Mouse (Mus musculus): ENCODE results near the gene Olfr828. TPM values are rescaled to one million over a fixed set of nuclear protein-coding genes. Genes with fewer than 3 reads are reported as not detected.

Gene Olfr828
- not detected in 2 replicates for polyA plus RNA-seq (2015; fragmentation: Nextera tagmentation; extraction: Ambion mirVana)

DNA sequence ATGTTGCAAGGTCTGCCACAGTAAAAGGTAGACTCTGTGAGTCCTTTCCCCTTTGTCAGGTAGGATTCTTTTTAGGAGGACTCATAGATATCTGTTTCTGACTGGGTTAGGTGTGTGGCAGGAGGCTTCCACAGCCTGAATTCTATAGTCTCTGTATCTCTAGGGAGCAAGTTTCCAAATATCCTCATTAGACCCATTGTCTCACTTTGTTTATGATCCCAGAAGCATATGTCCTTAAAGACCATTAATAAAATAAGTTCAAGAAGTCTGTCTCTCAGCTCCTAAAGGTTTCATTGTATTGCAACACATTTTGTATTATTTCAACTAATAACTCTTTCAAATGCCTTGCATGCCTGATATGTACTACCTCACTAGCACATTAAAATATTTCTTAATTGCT is at the start of gene Olfr828:
Olfr828 (minus strand) TSS at position 101 of the 400 bp plus-strand sequence.
- H3K27ac ChIP-seq (ENCODE audit: low read length): no peak within 1 kb of the TSS
- H3K9me3 ChIP-seq (ENCODE audit: control insufficient read depth, low read length): no peaks in the 10 kb centered on the region
- ATAC-seq: no peak

GRCm38 (mm10) chr9:18854633-18855032 is 35.3 kb upstream of the Olfr828 start, which contains the start of gene Olfr829:
TSS of gene Olfr829 (plus strand) at chr9:18854933.
- Histone ChIP-seq H3K4me2 (ENCODE audit: low read length) (no peak within 1 kb of the TSS), H3K4me3 (replicated peaks; ENCODE audit: low read length) (no peak within 1 kb of the TSS), H3K4me1 (replicated peaks; ENCODE audit: control insufficient read depth, insufficient read depth, low read length) (no peaks in the 10 kb centered on the region), H3K9me3 (ENCODE audit: control insufficient read depth, low read length) (peaks cover 2% of the 10 kb centered on the region; the same call in 1 of the 2 replicates), H3K27ac (ENCODE audit: low read length) (no peak within 1 kb of the TSS), H3K9ac (replicated peaks; ENCODE audit: low read depth, low read length) (no peak within 1 kb of the TSS), H3K27me3 (replicated peaks; ENCODE audit: control insufficient read depth, insufficient read depth, low read length) (no peaks in the 10 kb centered on the region), H3K36me3 (ENCODE audit: control insufficient read depth, insufficient read depth) (no peaks in the 10 kb centered on the region)
- WGBS: 76% methylated on average over 1 of the region's 1 CpGs
- ATAC-seq: no peak

More for the DNA sequence above, at the start of gene Olfr828:
- Histone ChIP-seq H3K4me1 (replicated peaks; ENCODE audit: control insufficient read depth, insufficient read depth, low read length) (no peaks in the 10 kb centered on the region), H3K27me3 (replicated peaks; ENCODE audit: control insufficient read depth, insufficient read depth, low read length) (no peaks in the 10 kb centered on the region), H3K9ac (replicated peaks; ENCODE audit: low read depth, low read length) (no peak within 1 kb of the TSS), H3K36me3 (ENCODE audit: control insufficient read depth, insufficient read depth) (no peaks in the 10 kb centered on the region), H3K4me2 (ENCODE audit: low read length) (no peak within 1 kb of the TSS), H3K4me3 (replicated peaks; ENCODE audit: low read length) (no peak within 1 kb of the TSS)

DNA sequence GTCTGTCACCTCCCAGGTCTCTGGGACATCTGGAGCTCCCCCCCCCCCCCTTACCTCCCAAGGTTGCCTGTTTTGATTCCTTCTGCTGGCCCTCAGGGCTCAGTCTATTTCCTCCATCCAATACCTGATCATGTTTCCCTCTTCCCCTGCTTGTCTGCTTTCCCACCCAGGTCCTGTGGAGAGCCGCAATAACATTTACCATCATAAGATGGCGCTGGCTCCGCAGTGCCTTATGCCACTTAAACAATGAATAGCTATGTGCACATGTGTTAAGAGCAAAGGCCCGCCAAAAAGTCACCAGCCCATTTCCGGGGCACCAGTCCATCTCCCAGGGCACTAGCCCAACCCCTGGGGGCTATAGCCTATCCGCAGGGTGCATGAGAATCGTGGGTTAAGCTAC is 34.0 kb downstream of the Olfr828 start:
- no peaks in the 10 kb centered on the region for H3K9me3 ChIP-seq (ENCODE audit: control insufficient read depth, low read length)
- 47% methylated on average over 7 of the region's 7 CpGs for WGBS
- H3K9ac ChIP-seq (replicated peaks; ENCODE audit: low read depth, low read length): no peak overlapping the region
- H3K27ac ChIP-seq (ENCODE audit: low read length): no peak overlapping the region
- H3K4me3 ChIP-seq (replicated peaks; ENCODE audit: low read length): no peak overlapping the region
- H3K4me2 ChIP-seq (ENCODE audit: low read length): no peak overlapping the region
- ATAC-seq: no peak
- no peaks in the 10 kb centered on the region for H3K27me3 ChIP-seq (replicated peaks; ENCODE audit: control insufficient read depth, insufficient read depth, low read length)
- no peaks in the 10 kb centered on the region for H3K36me3 ChIP-seq (ENCODE audit: control insufficient read depth, insufficient read depth)
- no peaks in the 10 kb centered on the region for H3K4me1 ChIP-seq (replicated peaks; ENCODE audit: control insufficient read depth, insufficient read depth, low read length)

DNA sequence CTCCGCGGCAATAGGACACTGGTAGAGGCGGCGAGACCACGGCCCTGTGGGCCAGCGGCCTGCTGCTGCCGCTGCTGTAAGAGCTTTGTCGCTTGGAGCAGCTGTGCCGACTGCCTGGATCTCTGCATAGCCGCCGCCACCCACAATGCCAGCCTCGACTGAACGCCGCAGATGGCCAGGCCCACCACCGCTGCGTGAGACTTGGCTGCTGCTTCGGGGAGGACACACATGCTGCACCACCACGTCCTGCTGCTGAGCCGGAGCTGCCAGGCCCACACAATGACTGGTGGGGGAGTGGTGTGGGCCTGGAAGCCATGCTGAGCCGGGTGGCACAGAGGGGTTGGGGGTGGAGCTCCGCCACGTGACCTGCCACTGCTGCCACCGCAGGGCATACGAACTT is 39.9 kb downstream of the Olfr828 start:
- H3K4me2 ChIP-seq (ENCODE audit: low read length): no peak overlapping the region
- no peaks in the 10 kb centered on the region for H3K36me3 ChIP-seq (ENCODE audit: control insufficient read depth, insufficient read depth)
- peak; percentile 77 for ATAC-seq
- H3K9ac ChIP-seq (replicated peaks; ENCODE audit: low read depth, low read length): no peak overlapping the region
- H3K4me3 ChIP-seq (replicated peaks; ENCODE audit: low read length): no peak overlapping the region
- no peak overlapping the region for H3K27ac ChIP-seq (ENCODE audit: low read length)
- H3K9me3 ChIP-seq (ENCODE audit: control insufficient read depth, low read length): no peaks in the 10 kb centered on the region
- H3K27me3 ChIP-seq (replicated peaks; ENCODE audit: control insufficient read depth, insufficient read depth, low read length): no peaks in the 10 kb centered on the region
- no peaks in the 10 kb centered on the region for H3K4me1 ChIP-seq (replicated peaks; ENCODE audit: control insufficient read depth, insufficient read depth, low read length)
- 70% methylated on average over 24 of the region's 24 CpGs for WGBS

GRCm38 (mm10) chr9:18778981-18779380 is 40.3 kb downstream of the Olfr828 start:
- Histone ChIP-seq H3K4me2 (ENCODE audit: low read length) (no peak overlapping the region), H3K9me3 (ENCODE audit: control insufficient read depth, low read length) (no peaks in the 10 kb centered on the region), H3K4me3 (replicated peaks; ENCODE audit: low read length) (no peak overlapping the region), H3K9ac (replicated peaks; ENCODE audit: low read depth, low read length) (no peak overlapping the region), H3K27ac (ENCODE audit: low read length) (no peak overlapping the region), H3K4me1 (replicated peaks; ENCODE audit: control insufficient read depth, insufficient read depth, low read length) (no peaks in the 10 kb centered on the region), H3K36me3 (ENCODE audit: control insufficient read depth, insufficient read depth) (no peaks in the 10 kb centered on the region), H3K27me3 (replicated peaks; ENCODE audit: control insufficient read depth, insufficient read depth, low read length) (no peaks in the 10 kb centered on the region)
- no peak for ATAC-seq
- WGBS: 82% methylated on average over 1 of the region's 1 CpGs

Other genes starting within 250 kb of the Olfr828 start
- gene Muc16, start 145.0 kb downstream of the Olfr828 start, polyA plus RNA-seq (2015; fragmentation: Nextera tagmentation; extraction: Ambion mirVana): not detected in 2 replicates
- gene Olfr24, start 55.5 kb downstream of the Olfr828 start, polyA plus RNA-seq (2015; fragmentation: Nextera tagmentation; extraction: Ambion mirVana): not detected in 2 replicates
- not detected in 2 replicates for gene Olfr829, start 35.4 kb upstream of the Olfr828 start, polyA plus RNA-seq (2015; fragmentation: Nextera tagmentation; extraction: Ambion mirVana)
- gene Olfr830, start 55.2 kb upstream of the Olfr828 start, polyA plus RNA-seq (2015; fragmentation: Nextera tagmentation; extraction: Ambion mirVana): not detected in 2 replicates
- gene Olfr832, start 117.6 kb upstream of the Olfr828 start, polyA plus RNA-seq (2015; fragmentation: Nextera tagmentation; extraction: Ambion mirVana): not detected in 2 replicates
- gene Olfr834, start 168.5 kb upstream of the Olfr828 start, polyA plus RNA-seq (2015; fragmentation: Nextera tagmentation; extraction: Ambion mirVana): not detected in 2 replicates
- not detected in 2 replicates for gene Olfr835, start 213.2 kb upstream of the Olfr828 start, polyA plus RNA-seq (2015; fragmentation: Nextera tagmentation; extraction: Ambion mirVana)

Measured in forebrain, embryonic 16.5 days (tissue).